Mouse (Mus musculus) CD4-positive, CD25-positive, alpha-beta regulatory T cell, adult 4 months (primary cell): ENCODE results near the gene Upk3bl. TPM values are rescaled to one million over a fixed set of nuclear protein-coding genes. Genes with fewer than 3 reads are reported as not detected.
A peak's percentile ranks its signal among the peaks of the same experiment; 100 is the strongest.
"Not testable (repeated sequence)": the region's sequence is repeated elsewhere in the genome, so short reads cannot be mapped to it uniquely, and the experiment has no call there.

Experiments used
- ATAC-seq: one replicate; pipeline ENCODE4 v1.8.0; 2017
- polyA plus RNA-seq, 2 experiments: library from polyadenylated mRNA; unstranded; fragments of 100-300 nt; shearing (Covaris generic); gene quantifications; one replicate each; pipeline ENCODE4 v1.2.1; 2017

Upk3bl gene
- polyA plus RNA-seq, 2 experiments from 2014 or later = not detected

DNA sequence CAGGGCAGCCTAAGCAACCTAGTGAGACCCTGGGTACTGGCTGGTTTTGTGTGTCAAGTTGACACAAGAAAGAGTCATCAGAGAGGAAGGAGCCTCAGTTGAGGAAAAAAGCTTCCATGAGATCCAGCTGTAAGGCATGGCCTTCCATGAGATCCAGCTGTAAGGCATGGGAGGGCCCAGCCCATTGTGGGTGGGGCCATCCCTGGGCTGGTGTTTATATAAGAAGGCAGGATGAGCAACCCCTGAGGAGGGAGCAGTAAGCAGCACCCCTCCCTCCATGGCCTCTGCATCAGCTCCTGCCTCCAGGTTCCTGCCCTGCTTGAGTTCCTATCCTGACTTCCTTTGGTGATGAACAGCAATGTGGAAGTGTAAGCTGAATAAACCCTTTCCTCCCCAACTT is 5.8 kb upstream of the Upk3bl start:
- not testable (repeated sequence) for ATAC-seq

DNA sequence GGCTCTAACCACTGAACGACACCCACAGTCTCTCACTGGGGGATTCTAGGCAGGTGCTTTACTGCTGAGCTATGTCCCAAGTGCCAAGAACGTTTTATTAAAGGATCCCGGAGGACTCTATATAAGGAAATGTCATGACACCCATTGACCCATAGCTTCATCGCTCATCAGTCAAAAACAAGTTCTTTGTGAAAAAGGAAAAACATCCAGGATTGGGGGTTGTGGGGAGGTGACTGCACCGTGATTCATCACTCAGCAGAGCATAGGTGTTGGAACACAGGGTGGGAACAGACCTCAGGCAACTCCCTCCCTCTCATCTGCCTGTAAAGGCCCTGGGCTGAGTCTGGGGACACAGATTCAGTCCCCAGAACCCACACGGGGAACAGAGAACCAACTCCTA is 4.4 kb upstream of the Upk3bl start:
- no peak for ATAC-seq

DNA sequence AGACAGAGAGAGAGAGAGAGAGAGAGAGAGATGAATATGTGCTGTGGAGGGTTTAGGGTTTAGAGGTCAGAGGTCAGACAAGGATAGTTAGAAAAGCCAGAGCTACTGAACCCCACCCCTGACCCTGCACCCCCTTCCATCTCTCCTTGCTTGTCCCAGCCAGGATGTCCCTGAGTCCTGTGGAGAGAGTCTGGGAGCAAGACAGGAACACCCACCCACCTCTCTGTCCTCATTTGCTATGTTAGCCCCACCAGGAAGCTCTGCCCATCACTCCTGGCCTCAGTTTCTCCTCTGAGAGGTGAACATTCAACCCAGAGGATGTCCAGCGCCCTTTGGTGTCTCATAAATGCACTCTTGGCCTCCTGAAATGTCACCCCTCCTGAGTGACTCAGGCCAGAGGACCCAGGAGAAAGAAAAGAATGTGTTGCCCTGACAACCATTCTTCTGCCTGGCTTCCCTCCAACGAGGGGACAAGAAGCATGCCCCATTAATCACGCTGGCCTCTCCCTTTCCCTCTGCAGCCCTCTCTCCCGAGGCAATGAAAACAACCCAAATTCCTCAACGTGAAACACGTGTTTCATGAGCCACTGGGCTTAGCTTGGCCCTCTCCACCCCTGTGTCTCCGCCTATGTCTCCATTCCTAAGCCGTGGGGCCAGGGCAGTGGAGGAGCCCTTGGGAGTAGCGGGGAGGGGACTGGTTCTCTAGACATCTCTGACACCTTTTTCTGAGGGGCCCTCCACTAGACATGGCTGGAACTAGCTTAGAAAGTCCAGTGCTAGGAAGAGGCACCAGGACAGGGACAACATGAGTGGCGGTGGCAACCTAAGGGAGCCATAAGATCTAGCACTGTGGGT is 2.8 kb upstream of the Upk3bl start:
- ATAC-seq = no peak

DNA sequence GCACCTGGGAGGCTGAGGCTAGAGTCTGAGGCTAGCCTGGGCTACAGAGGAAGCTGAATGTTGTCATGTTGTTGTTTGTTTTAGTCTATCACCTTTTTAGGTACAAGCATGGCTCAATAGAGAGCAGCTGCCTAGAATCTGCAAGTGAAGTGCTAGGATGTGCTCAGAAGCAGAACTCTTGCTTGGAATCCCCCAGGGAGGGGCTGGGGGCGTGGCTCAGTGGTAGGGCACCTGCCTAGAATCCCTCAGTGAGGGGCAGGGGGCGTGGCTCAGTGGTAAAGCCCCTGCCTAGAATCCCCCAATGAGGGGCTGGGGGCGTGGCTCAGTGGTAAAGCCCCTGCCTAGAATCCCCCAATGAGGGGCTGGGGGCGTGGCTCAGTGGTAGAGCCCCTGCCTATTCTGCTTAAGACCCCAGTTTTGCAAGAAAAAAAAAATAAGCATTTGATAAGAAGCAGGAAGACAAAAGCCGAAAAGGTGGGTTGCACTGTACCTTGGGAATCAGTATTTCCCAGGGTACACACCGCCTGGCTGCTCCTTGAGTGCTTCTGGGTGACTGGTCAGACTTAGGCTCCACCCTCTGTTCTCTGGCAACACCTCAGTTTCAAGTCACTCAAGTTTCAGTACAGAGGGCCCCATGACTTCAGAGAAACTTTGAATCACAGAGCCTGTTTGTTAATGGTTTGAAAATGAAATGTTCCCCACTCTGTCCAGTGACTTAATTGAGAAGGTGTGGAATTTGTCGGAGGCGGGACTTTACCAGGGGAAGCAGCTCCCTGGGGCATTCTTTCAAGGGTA is 1.2 kb upstream of the Upk3bl start:
- ATAC-seq = no peak

DNA sequence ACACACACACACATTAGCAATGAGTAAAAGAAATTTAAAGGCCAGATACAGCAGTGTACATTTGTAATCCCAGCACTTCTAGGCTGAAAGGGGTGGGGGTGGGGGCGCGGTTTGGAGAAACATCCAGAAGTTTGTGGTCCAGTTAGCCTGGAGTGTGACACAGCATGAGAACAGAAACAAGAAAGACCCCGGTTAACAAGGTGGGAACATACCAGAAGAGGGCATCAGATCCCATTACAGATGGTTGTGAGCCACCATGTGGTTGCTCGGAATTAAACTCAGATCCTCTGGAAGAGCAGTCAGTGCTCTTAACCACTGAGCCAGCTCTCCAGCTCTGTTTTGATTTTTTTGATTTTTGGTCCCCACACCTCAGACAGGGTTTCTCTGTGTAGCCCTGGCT is 1.8 kb downstream of the Upk3bl start:
- no peak for ATAC-seq

DNA sequence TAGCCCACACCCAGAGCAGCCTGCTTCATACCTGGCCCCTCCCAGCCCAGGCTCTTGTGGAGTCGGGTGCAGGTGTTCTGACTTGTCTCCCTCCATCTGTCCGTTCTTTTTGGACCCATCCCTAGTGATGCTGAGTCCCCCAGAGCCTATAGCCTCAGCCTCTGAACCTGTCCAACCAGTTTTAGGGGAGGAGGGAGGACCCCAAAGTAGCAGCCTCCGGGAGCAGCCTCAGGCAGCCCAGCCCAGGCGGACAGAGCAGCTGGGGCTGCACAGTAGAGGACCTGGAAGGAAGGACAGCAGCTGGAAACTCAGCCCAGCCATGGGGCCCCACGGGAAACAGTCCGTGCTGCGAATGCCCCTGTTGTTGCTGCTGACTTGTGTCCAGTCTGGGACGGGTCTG is 2.8 kb downstream of the Upk3bl start:
- ATAC-seq = no peak

DNA sequence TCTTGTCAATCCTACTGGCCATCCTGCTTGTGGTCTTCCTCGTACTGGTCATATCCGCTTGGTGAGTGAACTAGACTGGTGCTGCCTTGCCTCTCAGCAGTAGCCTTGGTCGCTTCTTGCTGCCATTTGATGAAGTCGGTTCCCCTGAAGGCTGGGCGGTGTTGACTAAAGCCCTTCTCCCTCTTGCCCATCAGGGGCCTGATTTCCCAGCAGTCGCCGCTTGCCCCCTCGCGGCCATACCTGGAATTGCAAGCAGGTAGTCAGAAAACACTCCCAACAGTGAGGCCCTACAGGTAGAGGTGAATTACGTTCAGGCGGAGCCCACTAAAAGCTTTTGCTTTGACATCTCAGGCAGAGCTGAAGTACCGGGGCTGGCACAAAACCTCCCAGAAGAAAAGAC is 7.3 kb downstream of the Upk3bl start:
- ATAC-seq = no peak

DNA sequence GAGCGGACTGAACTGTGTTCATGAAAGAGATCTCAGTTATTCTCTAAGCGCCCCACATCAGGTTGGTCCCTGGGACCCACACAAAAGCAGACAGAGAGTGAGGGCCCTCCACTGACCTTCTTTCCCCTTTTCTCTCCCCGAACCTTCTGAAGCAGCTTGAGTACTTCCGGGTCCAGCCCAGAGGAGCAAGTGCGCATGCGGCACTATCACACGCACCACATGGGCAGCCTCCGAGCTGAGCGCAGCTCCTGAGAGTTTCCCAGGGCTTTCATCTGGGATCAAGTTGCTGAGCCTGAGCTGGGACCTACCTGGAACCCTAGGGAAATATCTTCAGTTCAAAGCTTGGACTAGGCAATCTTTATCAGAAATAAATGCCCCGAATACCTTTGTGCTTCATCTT is 9.6 kb downstream of the Upk3bl start:
- no peak for ATAC-seq

DNA sequence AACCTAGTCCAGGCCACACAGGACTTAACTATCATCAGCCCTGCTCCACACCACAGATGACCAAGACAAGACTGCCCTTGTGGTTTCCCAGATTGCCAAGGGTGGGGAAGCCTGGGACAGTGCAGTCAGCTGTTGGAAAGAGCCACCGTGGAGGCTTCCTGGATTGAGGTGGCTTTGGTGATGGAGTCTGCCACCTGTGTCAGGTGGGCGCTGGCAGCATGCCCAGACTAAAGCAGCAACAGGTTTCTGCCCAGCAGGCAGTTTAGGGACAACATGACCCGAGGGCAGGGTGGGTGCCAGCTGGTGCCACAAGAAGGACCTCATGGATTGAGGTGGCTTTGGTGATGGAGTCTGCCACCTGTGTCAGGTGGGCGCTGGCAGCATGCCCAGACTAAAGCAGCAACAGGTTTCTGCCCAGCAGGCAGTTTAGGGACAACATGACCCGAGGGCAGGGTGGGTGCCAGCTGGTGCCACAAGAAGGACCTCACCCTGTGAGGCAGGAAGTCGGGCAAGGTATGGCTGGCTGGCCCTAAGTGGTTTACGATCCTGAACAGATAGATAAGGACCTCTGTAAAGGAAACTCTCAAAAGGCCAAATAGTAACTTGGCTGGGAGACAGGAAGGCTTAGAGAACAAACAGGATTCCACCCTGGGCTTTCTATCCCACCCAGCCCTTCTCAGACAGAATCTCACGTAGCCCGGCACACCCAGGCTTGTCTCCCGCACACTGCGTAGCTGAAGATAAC is 12.3 kb downstream of the Upk3bl start:
- not testable (repeated sequence) for ATAC-seq

DNA sequence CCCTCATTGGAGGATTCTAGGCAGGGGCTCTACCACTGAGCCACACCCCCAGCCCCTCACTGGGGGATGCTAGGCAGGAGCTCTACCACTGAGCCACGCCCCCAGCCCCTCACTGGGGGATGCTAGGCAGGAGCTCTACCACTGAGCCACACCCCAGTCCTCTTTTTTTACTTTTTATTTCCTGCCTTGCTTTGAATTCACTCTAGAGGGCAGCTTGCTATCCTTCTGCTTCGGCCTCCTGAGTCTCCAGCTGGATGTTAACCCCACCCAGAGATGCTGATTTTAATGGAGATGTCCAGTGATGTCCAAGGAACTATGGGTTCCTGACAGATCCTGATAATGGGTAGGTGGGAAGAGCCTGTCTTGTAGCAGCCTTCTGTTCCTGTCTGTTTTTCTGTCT is 15.1 kb downstream of the Upk3bl start:
- no peak for ATAC-seq

DNA sequence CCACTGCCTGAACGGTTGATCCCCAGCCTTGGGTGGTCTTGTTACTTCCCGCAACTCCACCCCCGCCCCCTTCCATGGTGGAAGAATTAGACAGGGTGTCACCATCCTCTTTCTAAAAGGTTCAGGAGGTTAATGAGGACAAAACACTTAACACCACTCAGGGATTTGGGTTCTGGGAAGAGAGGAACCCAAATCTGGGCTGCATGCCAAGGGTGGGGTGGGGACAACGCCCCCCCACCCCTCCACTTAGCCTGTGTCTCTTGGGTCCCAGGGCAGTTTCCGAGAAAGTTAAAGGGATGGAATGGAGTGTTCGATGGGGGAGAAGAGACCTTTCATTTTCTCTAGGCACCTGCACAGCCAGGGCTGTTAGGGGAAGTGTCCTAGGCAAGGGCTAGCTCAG is 18.8 kb downstream of the Upk3bl start:
- ATAC-seq = no peak

DNA sequence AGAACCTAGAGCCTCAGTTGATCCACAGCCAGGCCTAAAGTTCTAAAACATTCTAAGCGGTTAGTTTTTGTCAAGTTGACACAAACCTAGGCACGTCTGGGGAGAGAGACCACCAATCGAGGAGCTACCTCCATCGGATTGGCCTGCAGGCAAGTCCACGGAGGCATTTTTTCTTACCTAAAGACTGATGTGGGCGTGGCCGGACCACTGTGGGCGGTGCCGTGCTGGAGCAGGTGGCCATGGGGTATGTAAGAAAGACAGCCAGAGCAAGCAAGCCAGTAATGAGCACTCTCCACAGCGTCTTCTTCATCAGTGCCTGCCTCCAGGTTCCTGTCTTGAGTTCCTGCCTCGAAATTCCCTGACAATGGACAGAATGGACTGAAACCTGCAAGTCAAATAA is 19.2 kb downstream of the Upk3bl start:
- ATAC-seq = no peak

DNA sequence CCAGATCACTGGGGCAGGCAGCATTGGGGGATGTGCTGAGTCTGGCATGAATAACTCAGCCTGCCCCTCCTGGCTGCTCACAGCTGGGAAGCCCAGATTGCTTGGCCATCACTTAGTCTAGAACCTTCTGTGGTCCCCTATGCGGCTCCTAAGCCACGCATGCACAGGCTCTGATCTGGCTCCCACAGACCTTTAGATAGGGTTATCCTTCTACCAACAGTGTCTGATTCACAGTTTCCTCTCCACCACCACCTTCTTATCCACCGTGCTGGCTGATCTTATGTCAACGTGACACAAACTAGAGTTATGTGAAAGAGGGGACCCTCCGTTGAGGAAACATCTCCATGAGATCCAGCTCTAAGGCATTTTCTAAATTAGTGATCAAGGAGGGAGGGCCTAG is 20.8 kb downstream of the Upk3bl start:
- no peak for ATAC-seq

DNA sequence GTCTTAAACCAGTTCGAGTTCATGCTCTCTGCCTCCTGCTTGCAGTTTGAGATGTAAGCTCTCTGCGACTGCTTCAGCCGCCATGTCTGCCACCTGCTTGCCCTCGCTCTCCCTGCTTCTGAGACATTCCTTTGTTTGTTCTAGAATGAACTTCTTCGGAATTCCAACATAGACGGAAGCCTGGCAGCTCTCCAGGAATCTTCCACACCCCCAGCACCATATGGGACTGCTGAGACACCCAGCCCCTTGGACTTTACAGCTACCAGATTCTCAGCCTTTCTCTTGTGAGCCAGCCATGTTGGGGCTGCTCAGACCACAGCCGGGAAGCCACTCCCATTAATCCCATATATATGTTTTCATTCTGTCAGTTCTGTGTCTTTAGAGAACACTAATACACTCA is 22.0 kb downstream of the Upk3bl start:
- no peak for ATAC-seq

DNA sequence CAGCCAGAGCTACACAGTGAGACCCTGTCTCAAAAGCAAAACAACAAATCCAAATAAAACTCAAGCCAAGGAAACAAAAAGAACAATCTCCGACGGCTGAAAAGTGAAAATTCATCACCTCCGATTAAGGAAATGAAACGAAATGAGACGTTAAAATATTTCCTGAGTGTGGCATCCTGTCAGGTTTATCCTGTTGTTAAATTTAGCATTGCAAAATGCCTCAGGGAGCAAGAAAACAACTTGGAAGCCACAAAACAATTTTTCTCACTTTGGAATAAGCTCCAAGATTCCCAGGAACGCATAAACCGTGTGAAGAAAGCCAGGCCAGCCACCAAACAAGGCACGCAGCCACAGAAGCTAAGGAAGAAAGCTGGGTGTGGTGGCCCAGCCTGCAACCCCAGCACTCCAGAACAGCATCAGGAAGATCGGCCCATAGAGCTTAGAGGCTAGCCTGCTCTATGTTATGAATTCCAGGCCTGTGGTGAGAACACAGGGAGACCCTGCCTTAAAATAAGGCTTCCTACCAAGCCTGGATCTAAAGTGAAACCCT is 22.8 kb downstream of the Upk3bl start:
- ATAC-seq = no peak

DNA sequence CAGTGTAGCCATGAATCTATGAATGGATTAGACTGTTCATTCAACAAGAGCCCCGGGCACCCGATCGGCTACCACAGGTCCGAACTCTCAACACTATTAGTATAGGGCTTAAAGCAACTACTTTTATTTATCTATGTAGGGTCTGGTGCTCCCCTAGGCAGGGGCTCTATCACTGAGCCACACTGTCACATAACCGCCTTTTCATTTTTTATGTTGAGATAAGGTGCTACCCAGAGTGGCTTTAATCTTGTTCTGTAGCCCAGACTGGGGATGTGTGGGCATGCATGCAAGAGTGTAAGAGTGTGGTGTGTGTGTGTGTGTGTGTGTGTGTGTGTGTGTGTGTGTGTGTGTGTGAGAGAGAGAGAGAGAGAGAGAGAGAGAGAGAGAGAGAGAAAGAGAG is 23.8 kb downstream of the Upk3bl start:
- no peak for ATAC-seq

DNA sequence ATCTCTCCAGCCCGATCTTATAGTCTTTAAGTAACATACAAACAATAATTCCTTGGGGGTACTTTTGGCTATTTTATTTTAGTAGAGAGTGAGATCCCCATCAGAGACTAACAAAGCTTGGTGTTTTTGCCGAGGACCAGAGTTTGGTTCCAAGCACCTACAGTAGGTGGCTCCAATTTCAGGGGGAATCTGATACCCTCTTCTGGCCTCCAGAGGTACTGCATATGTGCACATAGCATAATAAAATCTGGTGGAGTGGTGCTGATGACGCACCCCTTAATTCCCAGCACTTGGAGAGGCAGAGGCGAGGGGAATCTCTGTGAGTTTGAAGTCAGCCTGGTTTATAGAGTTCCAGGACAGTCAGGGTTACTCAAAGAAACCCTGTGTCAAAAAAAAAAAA is 28.1 kb downstream of the Upk3bl start:
- ATAC-seq = no peak

DNA sequence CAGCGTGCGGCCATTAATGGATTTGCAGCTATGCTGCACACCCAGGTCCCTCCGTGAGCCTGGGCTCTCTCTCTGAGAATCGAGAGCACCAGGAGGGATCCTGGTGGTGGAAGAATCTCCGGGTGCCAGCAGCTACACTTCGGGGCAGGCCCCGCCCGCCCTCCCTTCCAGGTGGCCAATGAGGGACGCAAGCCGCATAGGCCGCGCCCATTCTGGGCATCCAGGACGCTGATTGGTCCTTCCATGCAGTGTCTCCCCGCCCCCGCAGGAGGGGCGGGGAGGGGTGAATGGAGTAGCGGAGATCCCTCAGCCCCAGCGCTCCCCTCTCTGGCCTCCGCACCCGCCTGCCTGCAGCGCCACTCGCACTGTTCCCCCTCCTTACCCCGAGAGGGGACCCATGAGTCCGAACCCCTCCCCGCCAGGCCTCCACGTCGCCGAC is 29.4 kb downstream of the Upk3bl start, which contains the start of gene Rasa4:
Gene Rasa4, plus strand, starts transcription at position 248 of the 439 bp plus-strand sequence.
- peak; percentile 100 for ATAC-seq

DNA sequence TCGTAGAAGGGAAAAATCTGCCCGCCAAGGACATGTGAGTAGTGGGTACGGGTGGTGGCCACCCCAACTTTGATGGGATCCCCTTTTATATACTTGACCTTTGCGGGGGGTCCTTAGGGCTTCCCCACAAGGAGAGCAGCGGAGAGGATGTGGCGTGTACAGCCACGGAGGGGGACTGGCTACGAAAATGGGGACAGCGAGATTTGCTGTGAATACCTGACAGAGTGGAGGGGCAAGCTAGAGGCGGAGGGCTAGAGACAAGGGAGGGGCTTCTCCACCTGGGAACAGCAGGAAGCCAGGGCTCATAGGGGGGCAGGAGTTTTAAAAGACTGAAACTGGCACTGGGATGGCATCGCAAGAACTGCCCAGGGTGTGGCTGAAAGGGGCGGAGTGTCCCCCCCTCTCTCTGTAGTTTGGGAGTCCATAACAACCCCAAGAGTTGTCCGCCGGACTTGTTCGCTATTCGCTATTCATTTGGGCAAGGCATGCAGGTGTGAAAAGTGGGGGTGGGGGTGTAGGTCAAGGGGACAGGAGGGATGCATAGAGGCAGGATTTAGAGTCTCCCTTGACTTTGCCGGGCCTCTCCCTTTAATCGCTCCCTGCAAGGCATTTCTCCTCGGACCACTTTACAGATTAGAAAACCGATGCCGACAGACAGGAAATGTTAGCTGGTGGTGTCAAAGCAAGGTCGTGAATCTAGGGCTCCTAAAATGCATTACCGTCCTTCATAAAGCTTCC is 30.0 kb downstream of the Upk3bl start:
- ATAC-seq = peak; percentile 46

DNA sequence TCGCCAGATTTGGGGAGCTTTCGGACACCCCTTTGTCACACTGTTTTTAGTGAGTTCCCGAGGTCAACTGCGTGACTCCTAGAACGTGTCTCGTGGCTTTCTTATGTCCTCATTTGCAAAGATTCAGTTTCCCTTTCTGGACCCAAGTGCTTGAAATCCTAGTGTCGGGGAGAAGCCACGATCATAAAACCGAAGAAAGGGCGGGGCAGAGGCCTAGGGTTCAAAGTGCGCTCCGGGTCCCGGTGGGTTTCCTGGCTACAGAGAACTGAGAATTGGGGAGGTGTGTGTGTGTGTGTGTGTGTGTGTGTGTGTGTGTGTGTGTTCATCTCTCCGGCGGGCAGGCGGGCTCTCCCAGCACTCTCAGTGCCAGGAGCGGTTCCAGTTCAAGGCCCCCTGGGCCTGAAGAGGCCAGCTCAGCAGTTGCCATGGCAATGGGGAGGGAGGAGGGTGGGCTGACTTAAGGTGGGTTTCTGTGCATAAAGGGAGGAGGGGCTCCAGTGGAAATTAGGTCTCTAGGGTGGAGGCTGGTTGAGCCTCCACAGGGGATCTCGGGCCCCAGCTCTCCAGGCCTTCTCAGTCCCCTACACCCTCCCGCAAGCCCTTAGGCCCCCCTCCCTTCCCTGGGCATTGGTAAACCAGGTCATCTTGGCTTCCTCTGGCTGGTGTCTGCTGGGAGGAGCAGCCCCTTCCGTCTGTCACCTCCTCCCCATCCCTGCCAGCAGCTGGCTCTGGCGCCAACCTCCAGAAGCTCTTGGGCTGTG is 30.8 kb downstream of the Upk3bl start:
- ATAC-seq = no peak

DNA sequence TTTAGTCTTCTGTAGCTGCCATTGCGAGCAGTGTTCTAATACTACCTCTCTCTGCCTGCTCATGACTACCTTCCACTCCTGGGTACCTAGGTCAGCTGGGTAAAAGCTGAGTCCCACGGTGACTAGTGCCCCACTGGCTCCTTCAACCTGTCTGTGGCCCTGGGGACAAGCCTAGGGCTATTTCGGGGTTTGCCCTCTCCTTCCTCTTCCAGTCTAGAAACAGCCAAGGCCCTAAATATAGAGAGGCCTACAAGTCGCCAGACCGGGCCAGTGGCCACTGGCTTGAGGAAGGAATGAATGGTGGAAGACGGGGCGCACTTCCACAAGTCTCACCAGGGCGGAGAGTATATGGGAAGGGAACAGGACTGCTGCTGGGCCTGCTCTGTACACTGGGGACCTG is 32.0 kb downstream of the Upk3bl start:
- no peak for ATAC-seq
